Mouse (Mus musculus): ENCODE measurements around the gene Btbd9.
A peak's percentile ranks its signal among the peaks of the same experiment; 100 is the strongest.

Btbd9 gene

GRCm38 (mm10) chr17:30481766-30482165, 94.5 kb downstream of the Btbd9 start:
- DNase-seq (ENCODE audit: low spot score), result no peak

GRCm38 (mm10) chr17:30481341-30481740, 94.9 kb downstream of the Btbd9 start:
- DNase-seq (ENCODE audit: low spot score), result no peak

- DNase-seq (ENCODE audit: low spot score), result no peak
Measured at GRCm38 (mm10) chr17:30480381-30480780, 95.9 kb downstream of the Btbd9 start.

- no peak for DNase-seq (ENCODE audit: low spot score)
Measured at GRCm38 (mm10) chr17:30478181-30478580, 98.1 kb downstream of the Btbd9 start.

GRCm38 (mm10) chr17:30474561-30474960, 101.7 kb downstream of the Btbd9 start:
- DNase-seq (ENCODE audit: low spot score), result no peak

GRCm38 (mm10) chr17:30472776-30473175, 103.5 kb downstream of the Btbd9 start:
- DNase-seq (ENCODE audit: low spot score), result no peak

GRCm38 (mm10) chr17:30471512-30471911, 104.8 kb downstream of the Btbd9 start:
- DNase-seq (ENCODE audit: low spot score), result no peak

- no peak for DNase-seq (ENCODE audit: low spot score)
Measured at GRCm38 (mm10) chr17:30470790-30471189, 105.5 kb downstream of the Btbd9 start.

GRCm38 (mm10) chr17:30470286-30470685, 106.0 kb downstream of the Btbd9 start:
- DNase-seq (ENCODE audit: low spot score), result peak; percentile 36

GRCm38 (mm10) chr17:30469511-30470076, 106.7 kb downstream of the Btbd9 start:
- no peak for DNase-seq (ENCODE audit: low spot score)

GRCm38 (mm10) chr17:30468368-30468767, 107.9 kb downstream of the Btbd9 start:
- DNase-seq (ENCODE audit: low spot score), result no peak

- DNase-seq (ENCODE audit: low spot score), result no peak
Measured at GRCm38 (mm10) chr17:30467566-30468213, 108.6 kb downstream of the Btbd9 start.

- no peak for DNase-seq (ENCODE audit: low spot score)
Measured at GRCm38 (mm10) chr17:30465060-30465762, 111.1 kb downstream of the Btbd9 start.

- peak; percentile 57 for DNase-seq (ENCODE audit: low spot score)
Measured at GRCm38 (mm10) chr17:30464240-30464745, 112.0 kb downstream of the Btbd9 start.

GRCm38 (mm10) chr17:30460727-30461349, 115.5 kb downstream of the Btbd9 start:
- peak; percentile 6 for DNase-seq (ENCODE audit: low spot score)

GRCm38 (mm10) chr17:30459706-30460105, 116.6 kb downstream of the Btbd9 start:
- peak; percentile 69 for DNase-seq (ENCODE audit: low spot score)

GRCm38 (mm10) chr17:30458926-30459325, 117.4 kb downstream of the Btbd9 start:
- peak; percentile 5 for DNase-seq (ENCODE audit: low spot score)

GRCm38 (mm10) chr17:30458301-30458700, 118.0 kb downstream of the Btbd9 start:
- DNase-seq (ENCODE audit: low spot score), result peak; percentile 45

- peak; percentile 5 for DNase-seq (ENCODE audit: low spot score)
Measured at GRCm38 (mm10) chr17:30457486-30457885, 118.8 kb downstream of the Btbd9 start.

- no peak for DNase-seq (ENCODE audit: low spot score)
Measured at GRCm38 (mm10) chr17:30456293-30456692, 120.0 kb downstream of the Btbd9 start.

- DNase-seq (ENCODE audit: low spot score), result peak; percentile 84
Measured at GRCm38 (mm10) chr17:30454862-30455243, 121.4 kb downstream of the Btbd9 start.

GRCm38 (mm10) chr17:30454155-30454861, 122.0 kb downstream of the Btbd9 start:
- no peak for DNase-seq (ENCODE audit: low spot score)
